Mouse (Mus musculus) neutrophil, adult 5-6 weeks (primary cell): ENCODE results near the gene Prps1. TPM values are rescaled to one million over a fixed set of nuclear protein-coding genes. Genes with fewer than 3 reads are reported as not detected.
A peak's percentile ranks its signal among the peaks of the same experiment; 100 is the strongest.

Experiments used
- ATAC-seq: fragments of 151-379, 151-347 bp; 2 replicates; pipeline ENCODE4 v1.8.0; 2017; ENCODE audit warnings: mild to moderate bottlenecking, moderate TSS enrichment; ENCODE audit not compliant: insufficient number of reproducible peaks, poor library complexity, low FRiP score, severe bottlenecking; ENCODE audit errors: extremely low read depth
- total RNA-seq: library from RNA; stranded (forward); fragments of 200-1000 nt; gene quantifications from 2 replicates; pipeline ENCODE4 v1.2.3, GENCODE M21; 2017

Prps1 gene
- 14.0 and 15.2 TPM in 2 replicates for total RNA-seq

GRCm38 (mm10) chrX:140456279-140456731 is at the start of gene Prps1:
TSS of gene Prps1 (plus strand) at chrX:140456613.
- peak; percentile 96 for ATAC-seq

GRCm38 (mm10) chrX:140407593-140407992 is 48.8 kb upstream of the Prps1 start:
- no peak for ATAC-seq

- no peak for ATAC-seq
These were observed 37.9 kb upstream of the Prps1 start for GRCm38 (mm10) chrX:140418467-140418866.

- ATAC-seq, result no peak
These were observed 29.3 kb upstream of the Prps1 start for GRCm38 (mm10) chrX:140427124-140427523.

GRCm38 (mm10) chrX:140428252-140428651 is 28.2 kb upstream of the Prps1 start:
- no peak for ATAC-seq

- no peak for ATAC-seq
These were observed 26.4 kb upstream of the Prps1 start for GRCm38 (mm10) chrX:140429985-140430384.

- no peak for ATAC-seq
These were observed 25.9 kb upstream of the Prps1 start for GRCm38 (mm10) chrX:140430506-140430905.

GRCm38 (mm10) chrX:140431981-140432380 is 24.4 kb upstream of the Prps1 start:
- ATAC-seq, result no peak

GRCm38 (mm10) chrX:140432786-140433185 is 23.6 kb upstream of the Prps1 start:
- no peak for ATAC-seq

GRCm38 (mm10) chrX:140437906-140438305 is 18.5 kb upstream of the Prps1 start:
- no peak for ATAC-seq

- no peak for ATAC-seq
These were observed 10.9 kb upstream of the Prps1 start for GRCm38 (mm10) chrX:140445551-140445950.

- ATAC-seq, result no peak
These were observed 6.3 kb upstream of the Prps1 start for GRCm38 (mm10) chrX:140450071-140450470.

- 0 out of 2 replicates have a peak, but pooled peaks have one; percentile 10 for ATAC-seq
These were observed 508 bp downstream of the Prps1 start for GRCm38 (mm10) chrX:140456751-140457491.

GRCm38 (mm10) chrX:140457502-140457901 is 1.1 kb downstream of the Prps1 start:
- ATAC-seq, result no peak

GRCm38 (mm10) chrX:140478231-140478630 is 21.8 kb downstream of the Prps1 start:
- ATAC-seq, result no peak

GRCm38 (mm10) chrX:140479171-140479570 is 22.8 kb downstream of the Prps1 start:
- peak; percentile 73; the same call in 1 of the 2 replicates for ATAC-seq

GRCm38 (mm10) chrX:140489174-140489573 is 32.8 kb downstream of the Prps1 start:
- ATAC-seq, result no peak

GRCm38 (mm10) chrX:140490203-140490602 is 33.8 kb downstream of the Prps1 start:
- ATAC-seq, result no peak

- peak; percentile 90 for ATAC-seq
These were observed 35.6 kb downstream of the Prps1 start for GRCm38 (mm10) chrX:140491884-140492571.

GRCm38 (mm10) chrX:140493527-140494029 is 37.2 kb downstream of the Prps1 start:
- no peak for ATAC-seq
